Mouse (Mus musculus): ENCODE measurements around the gene Kbtbd8.

- TF ChIP-seq POLR2A (IDR thresholded peaks at IDR 0.05; ENCODE audit: insufficient read depth, low read depth, low read length) = no peak
- TF ChIP-seq CTCF (IDR thresholded peaks at IDR 0.05; ENCODE audit: insufficient read depth, low read depth, low read length) = no peak
Observed at GRCm38 (mm10) chr6:95150885-95151284, 33.8 kb downstream of the Kbtbd8 start.
